Mouse (Mus musculus) neural tube, embryonic 12.5 days (tissue): ENCODE data around the gene Pex3. TPM values are rescaled to one million over a fixed set of nuclear protein-coding genes. Genes with fewer than 3 reads are reported as not detected.
"Not testable (repeated sequence)": the region's sequence is repeated elsewhere in the genome, so short reads cannot be mapped to it uniquely, and the experiment has no call there.

Experiments used
- ATAC-seq: fragments of 200-750 bp; cut with Nextera tagmentation; 2 replicates; pipeline ENCODE4 v1.8.0; 2017; ENCODE audit warnings: low read depth, mild to moderate bottlenecking, moderate TSS enrichment, moderate library complexity; ENCODE audit not compliant: low FRiP score
- H3K27ac ChIP-seq: fragments of 300-500 bp; sonication (generic); 2 replicates; pipeline ENCODE4 v1.5.1; 2016
- H3K27me3 ChIP-seq: fragments of 300-500 bp; sonication (generic); replicated peaks from 2 replicates; pipeline ENCODE4 v1.6.1; 2016; ENCODE audit warnings: mild to moderate bottlenecking
- H3K36me3 ChIP-seq: fragments of 300-500 bp; sonication (generic); 2 replicates; pipeline ENCODE4 v1.6.1; 2016; ENCODE audit warnings: mild to moderate bottlenecking
- H3K4me1 ChIP-seq: fragments of 300-500 bp; sonication (generic); 2 replicates; pipeline ENCODE4 v1.6.1; 2016
- H3K4me2 ChIP-seq: fragments of 300-500 bp; sonication (generic); replicated peaks from 2 replicates; pipeline ENCODE4 v1.6.1; 2016; ENCODE audit warnings: mild to moderate bottlenecking
- H3K4me3 ChIP-seq: fragments of 300-500 bp; sonication (generic); 2 replicates; pipeline ENCODE4 v1.5.1; 2016
- H3K9ac ChIP-seq: fragments of 300-500 bp; sonication (generic); 2 replicates; pipeline ENCODE4 v1.6.1; 2016; ENCODE audit warnings: mild to moderate bottlenecking
- H3K9me3 ChIP-seq: fragments of 300-500 bp; sonication (generic); 2 replicates; pipeline ENCODE4 v1.6.1; 2016; ENCODE audit warnings: mild to moderate bottlenecking
- WGBS: fragments of 180-500 bp; shearing (Covaris S2); methylation state at CpG from one replicate; pipeline ENCODE4 v1.1.7; 2016; 5-methylcytosine and 5-hydroxymethylcytosine counted together
- polyA plus RNA-seq: library from polyadenylated mRNA; unstranded; fragments of >200 nt; fragmentation: Nextera tagmentation; extraction: Ambion mirVana; gene quantifications from 2 replicates; pipeline ENCODE4 v1.2.1, GENCODE M21; 2016

The Pex3 gene
- polyA plus RNA-seq, 1 experiment from 2014 or later: 27.4 TPM

GRCm38 (mm10) chr10:13521857-13522256 lies 31.1 kb downstream of the Pex3 start:
- no peak for ATAC-seq
- H3K27ac ChIP-seq: no peak overlapping the region
- no peak overlapping the region for H3K9ac ChIP-seq
- no peak overlapping the region for H3K4me3 ChIP-seq
- no peaks in the 10 kb centered on the region for H3K4me1 ChIP-seq
- no peak overlapping the region for H3K4me2 ChIP-seq
- WGBS: 86% methylated on average over 4 of the region's 4 CpGs
- H3K9me3 ChIP-seq: no peaks in the 10 kb centered on the region
- no peaks in the 10 kb centered on the region for H3K27me3 ChIP-seq
- no peaks in the 10 kb centered on the region for H3K36me3 ChIP-seq

- no peaks in the 10 kb centered on the region for H3K9me3 ChIP-seq
- H3K4me2 ChIP-seq: no peak overlapping the region
- 86% methylated on average over 8 of the region's 8 CpGs for WGBS
- H3K9ac ChIP-seq: no peak overlapping the region
- no peaks in the 10 kb centered on the region for H3K36me3 ChIP-seq
- no peak overlapping the region for H3K4me3 ChIP-seq
- no peaks in the 10 kb centered on the region for H3K4me1 ChIP-seq
- ATAC-seq: no peak
- no peak overlapping the region for H3K27ac ChIP-seq
- H3K27me3 ChIP-seq: no peaks in the 10 kb centered on the region
These were observed 50.6 kb downstream of the Pex3 start for GRCm38 (mm10) chr10:13502371-13502770.

GRCm38 (mm10) chr10:13501533-13501932 lies 51.4 kb downstream of the Pex3 start:
- WGBS: 62% methylated on average over 4 of the region's 4 CpGs
- H3K27ac ChIP-seq, H3K9me3 ChIP-seq, H3K27me3 ChIP-seq, H3K36me3 ChIP-seq, H3K4me1 ChIP-seq: not testable (repeated sequence)
- Histone ChIP-seq H3K4me2 (peak overlapping the region; percentile 82), H3K9ac (peak overlapping the region; percentile 58), H3K4me3 (peak overlapping the region; percentile 57)
- ATAC-seq: 0 out of 2 replicates have a peak, but pooled peaks have one; percentile 17

- ATAC-seq: peak; percentile 92
- H3K27ac ChIP-seq: no peak overlapping the region
- 3% methylated on average over 30 of the region's 30 CpGs for WGBS
- H3K9ac ChIP-seq: peak overlapping the region; percentile 58
- peak overlapping the region; percentile 57 for H3K4me3 ChIP-seq
- no peaks in the 10 kb centered on the region for H3K9me3 ChIP-seq
- H3K4me2 ChIP-seq: peak overlapping the region; percentile 82
- H3K27me3 ChIP-seq: no peaks in the 10 kb centered on the region
- no peaks in the 10 kb centered on the region for H3K36me3 ChIP-seq
- no peaks in the 10 kb centered on the region for H3K4me1 ChIP-seq
These were observed 51.9 kb downstream of the Pex3 start for GRCm38 (mm10) chr10:13500938-13501496.

GRCm38 (mm10) chr10:13500473-13500872 lies 52.5 kb downstream of the Pex3 start:
- Histone ChIP-seq H3K36me3 (no peaks in the 10 kb centered on the region), H3K9me3 (no peaks in the 10 kb centered on the region), H3K4me2 (peak overlapping the region; percentile 82), H3K27ac (no peak overlapping the region), H3K9ac (no peak overlapping the region), H3K27me3 (no peaks in the 10 kb centered on the region), H3K4me1 (no peaks in the 10 kb centered on the region), H3K4me3 (no peak overlapping the region)
- peak; percentile 13; the same call in 1 of the 2 replicates for ATAC-seq
- WGBS: 52% methylated on average over 9 of the region's 9 CpGs

GRCm38 (mm10) chr10:13499331-13499730 lies 53.6 kb downstream of the Pex3 start, which contains the start of gene Fuca2:
Gene Fuca2 (plus strand): TSS chr10:13499540.
- no peak within 1 kb of the TSS for H3K9ac ChIP-seq
- H3K9me3 ChIP-seq: no peaks in the 10 kb centered on the region
- H3K27me3 ChIP-seq: no peaks in the 10 kb centered on the region
- H3K4me3 ChIP-seq: no peak within 1 kb of the TSS
- WGBS: 88% methylated on average over 2 of the region's 2 CpGs
- H3K27ac ChIP-seq: no peak within 1 kb of the TSS
- no peak within 1 kb of the TSS for H3K4me2 ChIP-seq
- H3K4me1 ChIP-seq: no peaks in the 10 kb centered on the region
- no peaks in the 10 kb centered on the region for H3K36me3 ChIP-seq
- ATAC-seq: no peak

GRCm38 (mm10) chr10:13496315-13496714 lies 56.6 kb downstream of the Pex3 start:
- WGBS: 93% methylated on average over 3 of the region's 3 CpGs
- Histone ChIP-seq H3K4me1 (no peaks in the 10 kb centered on the region), H3K4me2 (no peak overlapping the region), H3K9me3 (no peaks in the 10 kb centered on the region), H3K27me3 (no peaks in the 10 kb centered on the region), H3K4me3 (no peak overlapping the region), H3K9ac (no peak overlapping the region), H3K27ac (no peak overlapping the region), H3K36me3 (no peaks in the 10 kb centered on the region)
- no peak for ATAC-seq

GRCm38 (mm10) chr10:13493978-13494686 lies 58.8 kb downstream of the Pex3 start:
- H3K9me3 ChIP-seq: no peaks in the 10 kb centered on the region
- no peaks in the 10 kb centered on the region for H3K36me3 ChIP-seq
- H3K4me2 ChIP-seq: no peak overlapping the region
- H3K27ac ChIP-seq: no peak overlapping the region
- no peaks in the 10 kb centered on the region for H3K27me3 ChIP-seq
- 87% methylated on average over 9 of the region's 9 CpGs for WGBS
- no peak overlapping the region for H3K9ac ChIP-seq
- no peaks in the 10 kb centered on the region for H3K4me1 ChIP-seq
- H3K4me3 ChIP-seq: no peak overlapping the region
- ATAC-seq: no peak

- no peaks in the 10 kb centered on the region for H3K9me3 ChIP-seq
- H3K27me3 ChIP-seq: no peaks in the 10 kb centered on the region
- no peak for ATAC-seq
- no peak overlapping the region for H3K27ac ChIP-seq
- no peaks in the 10 kb centered on the region for H3K4me1 ChIP-seq
- 88% methylated on average over 6 of the region's 6 CpGs for WGBS
- no peak overlapping the region for H3K4me2 ChIP-seq
- H3K36me3 ChIP-seq: no peaks in the 10 kb centered on the region
- H3K4me3 ChIP-seq: no peak overlapping the region
- H3K9ac ChIP-seq: no peak overlapping the region
These were observed 63.3 kb downstream of the Pex3 start for GRCm38 (mm10) chr10:13489671-13490070.

GRCm38 (mm10) chr10:13485958-13486357 lies 67.0 kb downstream of the Pex3 start:
- Histone ChIP-seq H3K27ac (no peak overlapping the region), H3K27me3 (no peaks in the 10 kb centered on the region), H3K9ac (no peak overlapping the region), H3K4me1 (no peaks in the 10 kb centered on the region), H3K36me3 (no peaks in the 10 kb centered on the region), H3K9me3 (no peaks in the 10 kb centered on the region), H3K4me3 (no peak overlapping the region), H3K4me2 (no peak overlapping the region)
- ATAC-seq: no peak
- 61% methylated on average over 4 of the region's 4 CpGs for WGBS

- Histone ChIP-seq H3K4me1 (0 out of 2 replicates have a peak, but pooled peaks cover 4% of the 10 kb centered on the region), H3K36me3 (no peaks in the 10 kb centered on the region), H3K9ac (no peak overlapping the region), H3K27me3 (peaks cover 16% of the 10 kb centered on the region), H3K9me3 (no peaks in the 10 kb centered on the region), H3K27ac (no peak overlapping the region), H3K4me3 (no peak overlapping the region), H3K4me2 (no peak overlapping the region)
- ATAC-seq: no peak
- 89% methylated on average over 6 of the region's 6 CpGs for WGBS
These were observed 73.6 kb downstream of the Pex3 start for GRCm38 (mm10) chr10:13479341-13479740.

- no peak for ATAC-seq
- Histone ChIP-seq H3K4me3 (no peak overlapping the region), H3K36me3 (no peaks in the 10 kb centered on the region), H3K27ac (no peak overlapping the region), H3K27me3 (peaks cover 37% of the 10 kb centered on the region), H3K4me1 (peaks cover 14% of the 10 kb centered on the region; the same call in 1 of the 2 replicates), H3K9ac (no peak overlapping the region), H3K9me3 (no peaks in the 10 kb centered on the region), H3K4me2 (peak overlapping the region; percentile 100)
- 30% methylated on average over 7 of the region's 7 CpGs for WGBS
These were observed 77.8 kb downstream of the Pex3 start for GRCm38 (mm10) chr10:13475121-13475520.

- Histone ChIP-seq H3K9me3 (no peaks in the 10 kb centered on the region), H3K4me2 (peak overlapping the region; percentile 100), H3K36me3 (no peaks in the 10 kb centered on the region), H3K27ac (no peak overlapping the region), H3K27me3 (peaks cover 37% of the 10 kb centered on the region), H3K4me1 (peaks cover 14% of the 10 kb centered on the region; the same call in 1 of the 2 replicates), H3K9ac (peak overlapping the region; percentile 74), H3K4me3 (peak overlapping the region; percentile 66)
- 3% methylated on average over 10 of the region's 10 CpGs for WGBS
- no peak; the same call in 1 of the 2 replicates for ATAC-seq
These were observed 78.4 kb downstream of the Pex3 start for GRCm38 (mm10) chr10:13474568-13474955.
